Mouse (Mus musculus) limb, embryonic 13.5 days (tissue): Measurements from ENCODE around the gene Vmn1r235. TPM values are rescaled to one million over a fixed set of nuclear protein-coding genes. Genes with fewer than 3 reads are reported as not detected.
"Not testable (repeated sequence)": the region's sequence is repeated elsewhere in the genome, so short reads cannot be mapped to it uniquely, and the experiment has no call there.

Source experiments
- ATAC-seq: fragments of 200-750 bp; cut with Nextera tagmentation; 2 replicates; pipeline ENCODE4 v1.8.0; 2017; ENCODE audit warnings: low read depth, moderate number of reproducible peaks, moderate TSS enrichment; ENCODE audit not compliant: low FRiP score
- H3K27ac ChIP-seq: fragments of 300-500 bp; sonication (generic); 2 replicates; pipeline ENCODE4 v1.5.1; 2015; ENCODE audit warnings: inconsistent platforms, mild to moderate bottlenecking, moderate library complexity
- H3K27me3 ChIP-seq: fragments of 300-500 bp; sonication (generic); 2 replicates; pipeline ENCODE4 v1.6.1; 2015; ENCODE audit warnings: mild to moderate bottlenecking, inconsistent platforms
- H3K36me3 ChIP-seq: fragments of 300-500 bp; sonication (generic); 2 replicates; pipeline ENCODE4 v1.6.1; 2015; ENCODE audit warnings: inconsistent platforms, mild to moderate bottlenecking, moderate library complexity
- H3K4me1 ChIP-seq: fragments of 300-500 bp; sonication (generic); 2 replicates; pipeline ENCODE4 v1.6.1; 2015; ENCODE audit warnings: inconsistent platforms
- H3K4me2 ChIP-seq: fragments of 300-500 bp; sonication (generic); replicated peaks from 2 replicates; pipeline ENCODE4 v1.6.1; 2015; ENCODE audit warnings: inconsistent platforms, mild to moderate bottlenecking, moderate library complexity
- H3K4me3 ChIP-seq: fragments of 300-500 bp; sonication (generic); 2 replicates; pipeline ENCODE4 v1.5.1; 2015; ENCODE audit warnings: moderate library complexity, mild to moderate bottlenecking, inconsistent platforms
- H3K9ac ChIP-seq: fragments of 300-500 bp; sonication (generic); 2 replicates; pipeline ENCODE4 v1.6.1; 2015; ENCODE audit warnings: mild to moderate bottlenecking, inconsistent platforms
- H3K9me3 ChIP-seq: fragments of 300-500 bp; sonication (generic); 2 replicates; pipeline ENCODE4 v1.6.1; 2016; ENCODE audit warnings: inconsistent platforms
- WGBS: fragments of 180-500 bp; shearing (Covaris S2); methylation state at CpG from one replicate; pipeline ENCODE4 v1.1.7; 2015; 5-methylcytosine and 5-hydroxymethylcytosine counted together
- microRNA-seq: library from miRNA; unstranded; fragments of <30 nt; microRNA quantifications from one replicate; pipeline ENCODE4, GENCODE M21; 2016
- polyA plus RNA-seq: library from polyadenylated mRNA; unstranded; fragments of >200 nt; fragmentation: Nextera tagmentation; extraction: Ambion mirVana; gene quantifications from 2 replicates; pipeline ENCODE4 v1.2.1, GENCODE M21; 2015

Vmn1r235 gene
- not detected in 2 replicates for polyA plus RNA-seq

- Histone ChIP-seq H3K4me1 (no peaks in the 10 kb centered on the region), H3K4me2 (no peak within 1 kb of the TSS), H3K36me3 (no peaks in the 10 kb centered on the region), H3K27ac (no peak within 1 kb of the TSS), H3K9ac (no peak within 1 kb of the TSS), H3K9me3 (no peaks in the 10 kb centered on the region), H3K4me3 (no peak within 1 kb of the TSS), H3K27me3 (no peaks in the 10 kb centered on the region)
- no peak for ATAC-seq
These were observed at the start of gene Vmn1r235 for GRCm38 (mm10) chr17:21256111-21256510. TSS of gene Vmn1r235 (plus strand) at chr17:21256411.

DNA sequence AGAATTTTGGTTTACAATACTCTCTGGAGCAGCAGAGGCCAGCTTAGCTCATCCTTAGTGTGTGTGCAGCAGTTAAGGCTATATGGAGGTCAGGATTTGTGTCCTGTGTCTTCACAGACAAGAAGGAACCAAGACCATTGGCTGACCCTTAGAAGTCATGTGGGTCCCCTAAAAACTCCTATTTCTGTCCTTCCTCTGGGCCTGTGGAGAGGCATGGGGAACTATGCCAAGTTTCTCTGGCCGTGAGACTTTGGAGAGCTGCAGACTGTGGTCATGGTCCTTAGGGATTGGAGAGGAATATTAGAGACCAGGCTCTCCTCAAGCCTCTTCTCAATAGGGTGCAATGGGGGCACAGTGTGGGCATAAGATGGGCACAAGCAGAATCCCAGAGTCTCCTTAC lies 45.1 kb upstream of the Vmn1r235 start:
- 81% methylated on average over 1 of the region's 1 CpGs for WGBS
- not testable (repeated sequence) for ATAC-seq, H3K27ac ChIP-seq

GRCm38 (mm10) chr17:21225787-21226186 lies 30.4 kb upstream of the Vmn1r235 start, which contains the start of gene Vmn1r234:
TSS of gene Vmn1r234 (plus strand) at chr17:21226087.
- no peak for ATAC-seq
- H3K27me3 ChIP-seq = no peaks in the 10 kb centered on the region
- 97% methylated on average over 1 of the region's 1 CpGs for WGBS

More for the DNA sequence above, 45.1 kb upstream of the Vmn1r235 start:
- not testable (repeated sequence) for H3K9me3 ChIP-seq, H3K4me3 ChIP-seq, H3K9ac ChIP-seq, H3K4me2 ChIP-seq, H3K4me1 ChIP-seq, H3K27me3 ChIP-seq, H3K36me3 ChIP-seq

DNA sequence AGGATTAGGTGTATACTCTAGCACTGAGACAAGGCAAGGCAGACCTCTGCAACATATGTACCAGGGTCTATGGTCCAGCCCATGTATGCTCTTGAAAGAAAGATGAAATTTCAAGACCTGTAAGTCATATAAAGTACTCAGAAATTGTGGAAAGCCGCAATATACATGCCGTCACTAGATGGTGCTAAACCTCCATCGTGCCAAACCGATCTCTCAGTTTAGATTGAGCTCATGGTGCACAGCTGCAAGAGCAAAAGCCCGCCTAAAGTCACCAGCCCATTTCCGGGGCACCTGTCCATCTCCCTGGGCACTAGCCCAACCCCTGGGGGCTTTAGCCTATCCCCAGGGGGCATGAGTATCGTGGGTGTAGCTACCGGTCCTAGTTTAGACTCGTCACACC lies 24.6 kb upstream of the Vmn1r235 start:
- peak; percentile 32; the same call in 1 of the 2 replicates for ATAC-seq
- Histone ChIP-seq H3K4me1 (no peaks in the 10 kb centered on the region), H3K4me2 (no peak overlapping the region), H3K4me3 (no peak overlapping the region), H3K36me3 (no peaks in the 10 kb centered on the region), H3K9ac (no peak overlapping the region), H3K27me3 (no peaks in the 10 kb centered on the region), H3K27ac (no peak overlapping the region), H3K9me3 (no peaks in the 10 kb centered on the region)
- WGBS = 31% methylated on average over 9 of the region's 9 CpGs

More at GRCm38 (mm10) chr17:21225787-21226186, 30.4 kb upstream of the Vmn1r235 start, which contains the start of gene Vmn1r234:
- no peak within 1 kb of the TSS for H3K4me2 ChIP-seq
- no peak within 1 kb of the TSS for H3K27ac ChIP-seq
- H3K4me1 ChIP-seq = no peaks in the 10 kb centered on the region
- H3K9ac ChIP-seq = no peak within 1 kb of the TSS
- H3K36me3 ChIP-seq = no peaks in the 10 kb centered on the region
- no peaks in the 10 kb centered on the region for H3K9me3 ChIP-seq
- H3K4me3 ChIP-seq = no peak within 1 kb of the TSS

GRCm38 (mm10) chr17:21272103-21272502 lies 15.9 kb downstream of the Vmn1r235 start:
- no peak for ATAC-seq
- WGBS = 14% methylated on average over 4 of the region's 4 CpGs
- no peaks in the 10 kb centered on the region for H3K27me3 ChIP-seq

GRCm38 (mm10) chr17:21282642-21283041 lies 26.4 kb downstream of the Vmn1r235 start, which contains the start of gene Vmn1r236:
TSS of gene Vmn1r236 (plus strand) at chr17:21282942.
- H3K36me3 ChIP-seq = no peaks in the 10 kb centered on the region
- no peak within 1 kb of the TSS for H3K9ac ChIP-seq
- no peaks in the 10 kb centered on the region for H3K4me1 ChIP-seq
- H3K27ac ChIP-seq = no peak within 1 kb of the TSS
- no peak within 1 kb of the TSS for H3K4me2 ChIP-seq
- WGBS = 78% methylated on average over 3 of the region's 3 CpGs
- no peaks in the 10 kb centered on the region for H3K27me3 ChIP-seq
- no peak for ATAC-seq
- no peak within 1 kb of the TSS for H3K4me3 ChIP-seq
- H3K9me3 ChIP-seq = no peaks in the 10 kb centered on the region

More at GRCm38 (mm10) chr17:21272103-21272502, 15.9 kb downstream of the Vmn1r235 start:
- Histone ChIP-seq H3K27ac (no peak overlapping the region), H3K9me3 (no peaks in the 10 kb centered on the region), H3K36me3 (no peaks in the 10 kb centered on the region), H3K4me2 (no peak overlapping the region), H3K4me3 (no peak overlapping the region), H3K4me1 (no peaks in the 10 kb centered on the region), H3K9ac (no peak overlapping the region)

DNA sequence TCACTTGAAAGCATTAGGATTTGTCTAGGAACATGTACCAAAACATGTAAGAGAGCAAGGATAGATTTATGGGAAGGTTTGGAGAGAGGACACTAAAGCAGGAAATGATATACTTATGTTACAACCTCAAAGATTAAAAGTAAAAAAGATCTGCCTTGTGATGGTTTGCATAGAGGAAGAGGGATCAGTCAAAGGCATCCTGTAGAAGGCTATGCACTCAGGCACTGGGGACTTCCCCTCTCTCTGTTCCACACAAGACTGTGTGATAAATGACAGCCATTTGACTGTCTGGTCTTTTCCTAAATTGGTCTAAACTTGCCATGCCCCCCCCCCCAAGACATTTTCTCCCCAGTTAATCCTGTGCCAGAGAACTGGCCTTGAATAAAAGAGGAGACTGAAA lies 28.2 kb downstream of the Vmn1r235 start:
- Histone ChIP-seq H3K27ac (no peak overlapping the region), H3K9ac (no peak overlapping the region), H3K4me3 (no peak overlapping the region), H3K4me1 (no peaks in the 10 kb centered on the region), H3K4me2 (no peak overlapping the region), H3K27me3 (no peaks in the 10 kb centered on the region), H3K9me3 (no peaks in the 10 kb centered on the region), H3K36me3 (no peaks in the 10 kb centered on the region)
- no peak for ATAC-seq

DNA sequence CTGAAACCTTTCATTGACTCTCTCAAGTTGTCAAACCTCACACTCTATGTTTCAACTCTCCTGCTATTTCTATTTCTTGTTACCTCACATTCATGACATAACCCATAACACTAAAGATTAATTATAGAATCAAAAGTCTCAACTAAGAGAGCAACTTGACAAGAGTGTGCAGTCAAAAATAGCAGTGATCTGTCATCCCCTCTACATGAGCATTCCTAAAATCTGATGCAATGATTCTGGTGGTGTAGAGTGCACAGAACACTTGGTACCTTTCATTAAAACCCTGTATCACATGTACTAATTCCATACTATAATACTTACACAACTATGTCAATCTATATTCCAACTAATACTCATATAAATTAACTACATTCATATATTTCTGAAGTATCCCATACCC lies 33.5 kb downstream of the Vmn1r235 start:
- H3K9ac ChIP-seq = no peak overlapping the region

DNA sequence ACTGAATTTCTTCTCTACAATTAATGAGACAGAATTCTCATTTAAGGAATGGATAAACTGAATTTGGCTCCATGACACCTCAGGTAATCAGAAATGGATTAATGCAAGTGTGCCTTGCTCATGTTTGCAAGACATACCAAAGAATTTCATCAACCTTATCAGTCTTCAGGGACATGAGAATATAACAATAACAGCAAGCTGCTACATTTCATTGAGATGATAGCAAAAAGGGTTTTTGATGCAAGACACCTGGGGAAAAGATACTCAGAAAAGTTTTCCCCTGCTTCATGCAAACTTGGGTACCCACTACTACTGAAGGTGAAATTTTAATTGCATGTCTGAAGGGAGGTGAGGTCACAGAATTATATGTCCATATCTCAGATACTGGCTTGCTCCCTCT lies 55.4 kb downstream of the Vmn1r235 start, which contains the start of gene Vmn1r237:
TSS of gene Vmn1r237 (plus strand) at position 301 of the 400 bp plus-strand sequence.
- Histone ChIP-seq H3K9ac (no peak within 1 kb of the TSS), H3K27me3 (no peaks in the 10 kb centered on the region), H3K9me3 (no peaks in the 10 kb centered on the region), H3K36me3 (no peaks in the 10 kb centered on the region), H3K4me2 (no peak within 1 kb of the TSS), H3K4me1 (no peaks in the 10 kb centered on the region), H3K4me3 (no peak within 1 kb of the TSS), H3K27ac (no peak within 1 kb of the TSS)
- no peak for ATAC-seq

More for the DNA sequence above, 33.5 kb downstream of the Vmn1r235 start:
- no peaks in the 10 kb centered on the region for H3K4me1 ChIP-seq
- ATAC-seq = no peak
- no peak overlapping the region for H3K4me2 ChIP-seq
- H3K27ac ChIP-seq = no peak overlapping the region
- no peaks in the 10 kb centered on the region for H3K27me3 ChIP-seq
- H3K4me3 ChIP-seq = no peak overlapping the region
- no peaks in the 10 kb centered on the region for H3K36me3 ChIP-seq
- no peaks in the 10 kb centered on the region for H3K9me3 ChIP-seq

Small RNA genes within 50 kb of the gene (microRNA-seq; reads per million reads assigned to microRNA genes)
- not detected for gene Gm26384

Other genes with a start within 250 kb of the Vmn1r235 start
- 20.5 and 21.1 TPM in 2 replicates for gene Zfp160, start 247.5 kb upstream of the Vmn1r235 start, polyA plus RNA-seq
- gene Vmn1r234, start 30.3 kb upstream of the Vmn1r235 start, polyA plus RNA-seq = not detected in 2 replicates
- gene Vmn1r236, start 26.5 kb downstream of the Vmn1r235 start, polyA plus RNA-seq = not detected in 2 replicates
- not detected in 2 replicates for gene Vmn1r237, start 55.5 kb downstream of the Vmn1r235 start, polyA plus RNA-seq
- gene Zfp677, start 127.3 kb downstream of the Vmn1r235 start, polyA plus RNA-seq = 3.5 and 4.6 TPM in 2 replicates
- 4.1 and 4.8 TPM in 2 replicates for gene Zfp54, start 166.8 kb downstream of the Vmn1r235 start, polyA plus RNA-seq
- 17.3 and 18.0 TPM in 2 replicates for gene Zfp51, start 194.0 kb downstream of the Vmn1r235 start, polyA plus RNA-seq
- 12.4 TPM in 2 replicates for gene Zfp53, start 232.6 kb downstream of the Vmn1r235 start, polyA plus RNA-seq